Mouse (Mus musculus): ENCODE measurements around the gene Noto.

DNA sequence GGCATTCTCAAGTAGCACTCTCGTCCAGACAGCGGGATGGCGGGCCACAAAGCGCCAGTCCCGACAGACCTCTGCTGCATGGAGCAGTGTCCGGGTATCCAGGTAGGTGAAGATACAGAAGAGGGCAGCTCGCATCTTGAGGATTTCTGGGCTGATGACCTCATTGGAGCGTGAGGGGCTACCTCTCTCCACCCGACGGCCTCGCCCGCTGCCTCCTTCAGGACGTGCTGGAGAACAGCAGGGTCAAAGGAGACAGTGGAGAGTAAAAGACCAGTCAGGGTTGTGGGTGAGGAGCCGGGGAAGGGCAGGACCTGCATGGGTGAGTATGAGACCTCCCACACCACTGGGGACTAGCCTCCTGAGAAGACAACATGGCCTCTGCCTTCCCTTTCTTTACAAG is 54.7 kb downstream of the Noto start:
- no peak for TF ChIP-seq CTCF (IDR thresholded peaks at IDR 0.05; ENCODE audit: borderline replicate concordance, insufficient read depth, low read length)
- no peak for TF ChIP-seq POLR2A (IDR thresholded peaks at IDR 0.05; ENCODE audit: low read depth, low read length)
